Mouse (Mus musculus) Patski (cell line): ENCODE measurements around the gene Olfr523. TPM values are rescaled to one million over a fixed set of nuclear protein-coding genes. Genes with fewer than 3 reads are reported as not detected.
"Not testable (repeated sequence)": the region's sequence is repeated elsewhere in the genome, so short reads cannot be mapped to it uniquely, and the experiment has no call there.

ENCODE experiments used
- ATAC-seq: fragments of 100-300 bp; one replicate; pipeline ENCODE4 v1.8.0; 2021
- CTCF ChIA-PET: fragments of 350-600 bp; sonication (Branson Sonifier 250); formaldehyde crosslinking; loops from one replicate; lab custom pipeline; 2022; ENCODE audit warnings: inconsistent platforms; lab: Charles Lee
- POLR2A ChIA-PET: fragments of 350-600 bp; sonication (Branson Sonifier 250); formaldehyde crosslinking; loops from one replicate; lab custom pipeline; 2022; ENCODE audit warnings: antibody characterized with exemption, inconsistent platforms; lab: Charles Lee
- DNase-seq: peaks from one replicate; pipeline ENCODE4 v3.0.0-alpha.2; 2011; ENCODE audit warnings: low read depth, low spot score
- H3K27me3 ChIP-seq: fragments of 371-371 bp; one replicate; pipeline ENCODE4 v1.5.1; 2021
- CTCF ChIP-seq: fragments of 100-300 bp; IDR thresholded peaks from one replicate; pipeline ENCODE4 v1.5.1; 2021
- in situ Hi-C: fragments of 300-500 bp; cut with MboI; formaldehyde crosslinking; loops from 3 replicates; pipeline ENCODE4 v1.11.1; 2018; ENCODE audit warnings: low pct_unique_long_range_greater_than_20kb, mixed read lengths
- polyA plus RNA-seq: library from polyadenylated mRNA; unstranded; gene quantifications from one replicate; pipeline ENCODE4 v1.2.3, GENCODE M21; 2021

Olfr523 gene
- polyA plus RNA-seq: not detected

GRCm38 (mm10) chr7:140172936-140173335, at the start of gene Olfr523:
Gene Olfr523, plus strand, starts transcription at chr7:140173217.
- no peaks in the 10 kb centered on the region for H3K27me3 ChIP-seq
- ATAC-seq: no peak
- ChIA-PET CTCF (no interaction called here), POLR2A (interaction anchor here (0.6 kb wide), 1 partner anchor 13 kb away, joined by 7 read pairs; no protein-coding TSS in a partner anchor)
- in situ Hi-C loops: no loop called here
- no peak for DNase-seq
- TF ChIP-seq CTCF: no peak

DNA sequence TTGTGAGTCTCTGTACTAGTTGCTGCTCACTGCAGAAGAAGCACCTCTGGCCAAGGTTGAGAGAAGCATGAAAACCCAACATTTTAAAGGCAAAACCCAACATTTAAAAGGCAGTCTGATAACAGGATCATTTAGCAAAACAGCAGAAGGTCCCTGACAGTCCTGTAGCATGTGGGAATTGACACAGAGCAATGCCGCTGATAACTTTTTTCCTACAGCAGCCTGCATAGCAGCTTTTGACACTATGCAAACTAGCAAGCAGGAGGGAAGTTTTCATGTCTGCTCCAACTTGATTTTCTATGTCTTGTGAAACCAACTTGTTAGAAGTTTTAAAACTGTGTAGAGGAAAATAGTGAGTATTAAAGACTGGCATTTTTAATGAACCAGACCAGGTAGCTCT, 48.6 kb upstream of the Olfr523 start:
- ATAC-seq: no peak
- DNase-seq: no peak
- no peaks in the 10 kb centered on the region for H3K27me3 ChIP-seq
- TF ChIP-seq CTCF: no peak
- in situ Hi-C loops: loop anchor here (25.0 kb wide), 1 partner anchor 1038 kb away; the partner anchor contains the start of gene Rnh1
- ChIA-PET POLR2A (interaction anchor here (1.9 kb wide), 1 partner anchor 8 kb away, joined by 12 read pairs; the partner anchor contains the start of genes Echs1 and Paox), CTCF (interaction anchor here (0.6 to 2.7 kb wide), 2 partner anchors 13 to 19 kb away, joined by 3 to 7 read pairs; partner anchors contain the start of gene Mtg1)

- no peaks in the 10 kb centered on the region for H3K27me3 ChIP-seq
- POLR2A ChIA-PET: interaction anchor here (0.6 to 1.9 kb wide), 5 partner anchors 9 to 670 kb away, joined by 3 to 16 read pairs (median 4); partner anchors contain the start of genes Echs1 and Paox
- in situ Hi-C loops: no loop called here
- TF ChIP-seq CTCF: no peak
- CTCF ChIA-PET: no interaction called here
- DNase-seq (no peak), ATAC-seq (peak; percentile 94)
These were observed 47.6 kb upstream of the Olfr523 start for GRCm38 (mm10) chr7:140125278-140126021.

DNA sequence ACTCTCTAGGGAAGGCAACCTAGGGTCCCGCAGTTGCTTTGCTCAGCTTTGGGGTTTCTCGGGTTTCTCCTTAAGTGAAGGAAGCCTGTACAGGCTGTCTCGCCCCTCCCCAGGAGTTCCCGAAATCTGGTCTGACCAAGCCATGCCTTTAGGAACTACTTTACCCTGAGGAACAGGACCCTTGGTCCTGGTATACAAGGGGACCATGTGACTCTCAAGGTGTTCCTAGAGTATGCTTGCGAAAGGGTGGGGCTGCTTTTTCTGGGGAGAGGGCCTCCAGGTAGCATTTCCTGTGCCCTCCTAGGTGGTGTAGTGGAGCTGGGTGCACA, 47.0 kb upstream of the Olfr523 start:
- ChIA-PET CTCF (no interaction called here), POLR2A (interaction anchor here (0.8 to 1.9 kb wide), 2 partner anchors 10 to 13 kb away, joined by 3 to 12 read pairs; partner anchors contain the start of genes Echs1 and Paox)
- in situ Hi-C loops: no loop called here
- DNase-seq (no peak), ATAC-seq (peak; percentile 2)
- no peaks in the 10 kb centered on the region for H3K27me3 ChIP-seq
- no peak for TF ChIP-seq CTCF

DNA sequence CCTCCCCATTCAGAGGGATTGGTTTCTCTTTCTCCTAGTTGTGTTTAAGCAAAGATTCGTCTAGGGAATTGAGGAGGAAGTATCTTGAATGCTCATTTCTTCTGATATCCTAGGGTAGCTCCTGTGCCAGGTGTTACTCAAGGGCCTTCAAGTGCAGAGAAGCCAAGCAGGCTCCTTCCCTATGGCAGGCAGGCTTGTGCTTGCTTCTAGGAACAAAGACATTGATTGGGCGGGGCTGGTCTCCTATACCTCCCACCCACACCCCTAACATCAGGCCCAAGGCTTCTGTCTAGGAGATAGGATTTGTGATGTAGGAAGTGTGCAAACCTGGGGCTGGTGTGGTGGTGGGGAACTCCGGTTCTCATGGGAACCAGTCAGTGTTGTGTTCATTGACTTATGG, 46.1 kb upstream of the Olfr523 start:
- in situ Hi-C loops: no loop called here
- no peaks in the 10 kb centered on the region for H3K27me3 ChIP-seq
- ATAC-seq: no peak
- TF ChIP-seq CTCF: no peak
- POLR2A ChIA-PET: no interaction called here
- DNase-seq: no peak
- CTCF ChIA-PET: no interaction called here

DNA sequence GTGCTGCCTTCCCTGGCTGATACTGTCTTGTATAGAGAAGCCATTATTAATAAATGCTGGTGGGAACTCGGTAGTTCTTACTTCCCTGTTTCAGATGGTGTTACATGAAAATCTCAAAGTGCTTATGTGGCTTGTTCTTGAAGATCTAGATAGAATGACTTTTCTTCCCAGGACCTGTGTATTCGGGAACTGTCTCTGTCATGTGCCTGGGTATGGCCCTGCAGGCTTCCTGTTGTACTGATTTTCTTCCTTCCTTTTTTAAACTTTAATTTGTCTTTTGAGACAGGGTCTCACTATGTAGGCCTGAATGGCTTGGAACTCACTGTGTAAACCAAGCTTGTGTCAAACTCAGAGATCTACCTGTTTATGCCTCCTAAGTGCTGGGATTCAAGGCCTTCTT, 45.1 kb upstream of the Olfr523 start:
- ChIA-PET CTCF (no interaction called here), POLR2A (interaction anchor here (0.7 kb wide), 1 partner anchor 60 kb away, joined by 3 read pairs; no protein-coding TSS in a partner anchor)
- no peak for ATAC-seq
- TF ChIP-seq CTCF: no peak
- DNase-seq: no peak
- in situ Hi-C loops: no loop called here
- H3K27me3 ChIP-seq: no peaks in the 10 kb centered on the region

- in situ Hi-C loops, ATAC-seq, H3K27me3 ChIP-seq, DNase-seq, CTCF ChIA-PET: not testable (repeated sequence)
- POLR2A ChIA-PET: interaction anchor here (0.6 kb wide), 2 partner anchors 158 to 807 kb away, joined by 3 read pairs; no protein-coding TSS in a partner anchor
These were observed 40.8 kb upstream of the Olfr523 start for GRCm38 (mm10) chr7:140132184-140132583.

GRCm38 (mm10) chr7:140134033-140134432, 39.0 kb upstream of the Olfr523 start:
- ATAC-seq, DNase-seq, in situ Hi-C loops, CTCF ChIA-PET, POLR2A ChIA-PET, H3K27me3 ChIP-seq: not testable (repeated sequence)

GRCm38 (mm10) chr7:140135106-140135770, 37.8 kb upstream of the Olfr523 start:
- ChIA-PET CTCF (no interaction called here), POLR2A (interaction anchor here (0.6 kb wide), 1 partner anchor 20 kb away, joined by 4 read pairs; the partner anchor contains the start of gene Sprn)
- TF ChIP-seq CTCF: no peak
- ATAC-seq (no peak), DNase-seq (no peak)
- no peaks in the 10 kb centered on the region for H3K27me3 ChIP-seq
- in situ Hi-C loops: no loop called here

DNA sequence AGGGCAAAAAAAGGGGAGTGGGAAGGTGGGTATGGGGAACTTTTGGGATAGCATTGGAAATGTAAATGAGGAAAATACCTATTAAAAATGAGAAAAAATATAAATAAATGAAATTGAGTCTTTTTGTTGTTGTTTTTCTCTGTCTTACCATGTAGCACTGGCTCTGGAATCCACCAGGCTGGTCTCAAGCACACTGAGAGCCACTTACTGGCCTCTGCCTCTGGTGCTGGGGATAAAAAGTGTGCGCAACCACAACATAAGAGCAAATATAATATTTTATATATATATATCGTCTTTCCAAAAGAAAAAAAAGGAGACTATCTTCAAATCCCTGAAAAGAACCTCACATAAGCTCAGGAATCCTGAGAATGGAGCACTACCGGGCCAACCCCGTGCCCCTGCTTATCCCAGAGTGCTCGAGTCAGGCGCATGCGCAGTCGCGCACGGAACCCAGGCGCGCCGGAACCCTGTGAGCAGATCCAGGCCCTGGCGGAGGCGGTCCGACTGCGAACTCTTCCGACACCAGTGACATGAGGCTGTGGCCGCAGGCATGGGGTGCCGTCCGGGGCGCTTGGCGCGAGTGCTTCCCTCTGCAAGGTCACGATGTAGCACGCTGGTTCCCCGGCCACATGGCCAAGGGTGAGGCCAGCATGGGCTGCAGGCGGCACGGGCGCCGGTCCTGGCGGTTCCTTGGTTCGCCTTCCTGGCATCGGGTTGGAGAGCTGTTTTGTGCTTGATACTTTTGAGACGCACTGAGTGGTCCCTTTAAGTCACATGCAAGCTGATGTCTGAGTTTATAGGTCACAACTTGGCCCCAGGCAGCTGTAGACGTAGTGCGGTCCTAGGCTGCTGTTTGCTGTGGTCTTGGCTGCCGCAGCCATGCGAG, 35.6 kb upstream of the Olfr523 start, which contains the start of gene Mtg1:
Gene Mtg1, plus strand, starts transcription at position 430 of the 886 bp plus-strand sequence.
- POLR2A ChIA-PET: interaction anchor here (0.8 to 1.5 kb wide), 4 partner anchors 21 to 174 kb away, joined by 3 to 8 read pairs (median 4); partner anchors contain the start of genes Echs1 and Fuom
- peak; percentile 90 for ATAC-seq
- no peak for TF ChIP-seq CTCF
- in situ Hi-C loops: no loop called here
- no peak for DNase-seq
- CTCF ChIA-PET: interaction anchor here (0.6 to 0.9 kb wide), 2 partner anchors 13 to 21 kb away, joined by 3 read pairs; partner anchors contain the start of gene Echs1
- no peaks in the 10 kb centered on the region for H3K27me3 ChIP-seq
